Mouse (Mus musculus): ENCODE data around the gene Ambp.

Gene Ambp

GRCm38 (mm10) chr4:63118639-63119437 lies 35.8 kb downstream of the Ambp start:
- DNase-seq (ENCODE audit: low spot score in 2 of 2) = peak; percentile 33 to 81

DNA sequence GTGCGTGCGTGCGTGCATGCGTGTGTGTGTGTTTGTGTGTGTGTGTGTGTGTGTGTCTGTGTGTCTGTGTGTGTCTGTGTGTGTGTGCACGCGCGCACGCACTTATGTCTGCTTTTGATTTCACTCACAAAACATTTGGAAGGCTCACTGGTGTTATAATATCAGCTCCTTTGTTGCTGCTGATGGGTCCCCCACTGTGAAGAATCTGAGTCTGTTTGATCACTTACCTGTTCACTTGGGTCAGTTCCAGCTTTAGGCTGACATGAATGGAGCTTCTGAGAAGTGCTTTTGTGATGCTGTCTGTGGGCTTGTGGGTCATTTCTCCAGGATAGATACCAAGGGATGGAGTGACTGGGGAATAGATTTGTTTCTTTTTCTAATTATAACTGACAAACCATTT lies 48.9 kb downstream of the Ambp start:
- DNase-seq (ENCODE audit: low spot score in 2 of 2) = no peak

DNA sequence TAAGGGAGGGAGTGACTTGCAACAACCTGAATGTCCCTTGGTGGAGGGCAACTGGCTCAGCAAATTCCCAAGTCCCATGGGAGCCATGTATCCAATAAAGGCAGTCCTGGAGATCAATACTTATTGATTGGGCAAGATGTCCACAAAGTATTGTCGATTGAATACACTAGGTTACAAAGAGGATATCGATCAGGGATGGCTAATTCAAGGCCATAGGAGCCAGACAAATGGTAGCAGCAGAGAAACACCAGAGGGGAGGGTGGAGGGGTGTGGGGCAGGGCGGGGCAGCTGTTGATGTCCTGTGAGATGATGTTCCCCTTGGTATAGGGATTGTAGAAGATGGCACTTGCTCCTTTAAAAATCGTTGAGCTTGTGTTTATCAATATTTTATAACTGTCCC lies 52.6 kb downstream of the Ambp start:
- no peak for DNase-seq (ENCODE audit: low spot score in 2 of 2)

DNA sequence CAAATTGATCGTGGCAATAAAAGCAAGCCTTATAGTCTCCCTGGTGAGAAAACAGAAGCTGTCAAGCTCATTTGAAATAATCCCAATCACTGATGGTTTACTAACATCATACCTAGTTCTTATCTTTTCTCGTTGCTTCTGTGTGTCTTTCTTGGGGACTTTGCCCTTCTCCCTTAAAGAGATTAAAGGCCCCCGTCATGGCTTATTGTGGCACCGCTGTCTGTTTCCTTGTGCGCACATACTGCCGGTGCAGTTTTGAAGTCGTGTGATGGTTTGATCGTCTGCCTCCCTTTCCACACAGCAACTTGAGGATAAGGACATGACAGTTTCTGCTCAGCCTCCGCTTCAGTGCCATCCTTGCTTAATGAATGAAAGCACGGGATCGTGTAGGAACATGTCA lies 54.1 kb downstream of the Ambp start:
- DNase-seq (ENCODE audit: low spot score in 2 of 2) = no peak

DNA sequence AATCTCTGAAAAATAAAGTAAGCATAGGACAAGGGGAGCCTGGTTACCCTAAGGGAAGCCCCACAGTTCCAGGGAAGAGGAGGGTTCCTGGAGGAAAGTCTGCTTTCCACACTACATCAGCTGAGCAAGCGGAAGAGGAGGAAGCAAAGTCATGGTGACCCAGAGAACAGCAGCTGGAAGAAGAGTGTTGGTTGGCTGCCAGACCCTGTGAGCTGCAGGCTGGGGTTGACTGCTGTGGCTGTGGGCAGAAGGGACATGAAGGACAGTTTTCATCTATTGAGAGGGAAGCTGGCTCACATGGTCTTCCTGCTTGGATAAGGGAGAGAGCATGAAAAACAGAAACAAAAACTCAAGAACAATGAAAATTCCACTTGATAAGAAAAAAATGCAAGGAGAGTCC lies 57.0 kb downstream of the Ambp start:
- no peak for DNase-seq (ENCODE audit: low spot score in 2 of 2)

Data from frontal cortex, postnatal 10 days (tissue).